Mouse (Mus musculus): Measurements from ENCODE around the gene Zfp36.

Zfp36 gene

DNA sequence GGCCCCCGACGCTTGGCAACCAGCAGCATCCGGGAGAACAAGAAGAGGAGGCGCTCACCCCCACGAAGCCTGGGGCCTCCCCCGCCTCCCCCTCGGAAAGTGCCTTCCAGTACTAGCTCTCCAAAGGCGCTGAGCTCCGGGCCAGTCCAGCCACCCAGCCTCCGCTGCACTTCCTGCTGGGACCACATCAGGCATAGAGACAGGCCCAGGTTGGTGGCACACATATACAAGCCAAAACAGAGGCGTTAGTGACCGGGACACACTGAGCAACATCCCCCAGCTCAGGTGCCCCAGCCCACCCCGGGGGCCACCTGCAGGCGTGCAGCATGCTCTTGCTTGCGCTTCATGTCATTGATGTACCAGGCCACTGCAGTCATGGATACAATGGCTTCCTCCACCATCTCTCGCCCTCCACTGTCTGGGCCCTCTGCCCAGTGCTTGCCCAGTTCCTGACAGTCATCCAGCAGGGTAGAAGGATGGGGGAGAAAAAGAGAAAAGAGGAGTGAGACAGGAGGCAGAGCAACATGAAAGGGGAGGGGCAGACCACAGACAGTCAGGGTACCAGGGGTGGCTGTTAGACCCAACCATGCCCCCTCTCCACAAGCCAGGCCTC is 12.3 kb downstream of the Zfp36 start:
- DNase-seq = no peak

GRCm38 (mm10) chr7:28362441-28363060 is 17.5 kb downstream of the Zfp36 start:
- DNase-seq = no peak

DNA sequence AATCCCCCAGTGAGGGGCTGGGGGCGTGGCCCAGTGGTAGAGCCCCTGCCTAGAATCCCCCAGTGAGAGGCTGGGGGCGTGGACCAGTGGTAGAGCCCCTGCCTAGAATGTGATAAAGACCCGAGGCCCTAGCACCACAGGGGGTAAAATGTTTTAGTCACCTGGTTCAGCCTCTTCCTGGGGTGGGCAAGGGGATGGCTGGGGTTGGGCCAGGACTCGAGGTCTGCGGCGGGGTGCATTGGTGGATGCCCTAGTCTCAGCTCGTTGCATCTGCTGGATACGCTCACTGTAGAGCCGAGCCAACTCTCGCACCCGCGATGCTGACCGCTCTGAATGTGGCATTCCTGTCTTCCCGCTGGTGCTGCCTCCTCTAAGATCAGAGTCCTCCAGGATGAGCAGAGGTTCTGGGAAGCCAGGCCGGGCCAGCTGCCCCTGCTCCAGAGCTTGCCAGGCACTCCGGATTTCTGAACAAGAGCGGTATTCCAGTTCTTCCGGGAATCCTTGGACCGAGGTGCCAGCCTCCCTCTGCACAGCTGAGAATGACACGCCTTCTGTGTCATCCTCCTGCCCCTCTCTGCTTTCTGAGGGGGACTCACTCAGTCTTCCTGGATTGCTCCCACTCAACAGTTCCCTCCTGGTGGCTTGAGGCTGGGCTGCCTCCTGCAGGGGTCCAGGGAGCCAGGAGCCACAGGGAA is 18.3 kb downstream of the Zfp36 start:
- no peak for DNase-seq

GRCm38 (mm10) chr7:28360291-28360690 is 19.8 kb downstream of the Zfp36 start:
- no peak for DNase-seq

DNA sequence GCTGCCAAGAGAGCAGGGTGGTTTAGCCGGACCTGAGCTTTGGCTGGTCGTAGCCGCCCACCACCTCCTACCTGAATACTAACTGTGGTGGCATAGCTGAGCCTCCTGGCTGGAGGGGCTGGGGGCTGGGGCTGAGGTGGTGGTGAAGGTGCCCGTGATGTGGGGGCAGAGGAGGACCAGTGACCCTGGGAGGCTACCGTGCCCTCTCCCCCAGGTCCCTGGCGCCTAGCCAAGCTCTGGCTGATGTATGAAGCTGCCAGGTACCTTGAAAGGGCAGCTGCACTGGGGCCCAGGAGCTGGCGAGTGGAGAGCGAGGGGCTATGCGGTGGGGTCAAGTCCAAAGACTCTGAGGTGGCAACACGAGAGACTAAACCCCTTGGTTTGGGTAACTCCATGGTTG is 20.2 kb downstream of the Zfp36 start:
- no peak for DNase-seq

GRCm38 (mm10) chr7:28358431-28358830 is 21.6 kb downstream of the Zfp36 start:
- no peak for DNase-seq

- DNase-seq = no peak
Observed at GRCm38 (mm10) chr7:28357984-28358383, 22.1 kb downstream of the Zfp36 start.

- no peak for DNase-seq
Observed at GRCm38 (mm10) chr7:28356981-28357380, 23.1 kb downstream of the Zfp36 start.

DNA sequence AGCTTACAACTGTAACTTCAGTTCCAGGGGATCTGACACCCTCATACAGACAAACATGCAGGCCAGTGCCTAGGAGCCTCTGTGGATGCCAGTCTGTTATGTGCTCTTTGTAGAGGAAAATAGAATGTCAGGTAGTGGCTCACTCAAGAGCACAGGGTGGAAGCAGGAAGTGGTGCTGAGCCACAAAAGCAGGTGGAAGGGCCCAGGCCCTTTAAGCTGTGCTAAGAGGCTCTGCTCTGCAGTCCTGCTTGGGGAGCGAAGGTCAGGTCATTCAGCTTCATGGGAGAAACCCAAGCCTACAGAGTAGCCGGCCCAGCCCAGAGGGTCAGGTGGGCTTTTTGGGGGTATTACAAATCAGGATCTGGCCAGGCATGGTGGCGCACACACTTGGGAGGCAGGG is 24.8 kb downstream of the Zfp36 start:
- no peak for DNase-seq

DNA sequence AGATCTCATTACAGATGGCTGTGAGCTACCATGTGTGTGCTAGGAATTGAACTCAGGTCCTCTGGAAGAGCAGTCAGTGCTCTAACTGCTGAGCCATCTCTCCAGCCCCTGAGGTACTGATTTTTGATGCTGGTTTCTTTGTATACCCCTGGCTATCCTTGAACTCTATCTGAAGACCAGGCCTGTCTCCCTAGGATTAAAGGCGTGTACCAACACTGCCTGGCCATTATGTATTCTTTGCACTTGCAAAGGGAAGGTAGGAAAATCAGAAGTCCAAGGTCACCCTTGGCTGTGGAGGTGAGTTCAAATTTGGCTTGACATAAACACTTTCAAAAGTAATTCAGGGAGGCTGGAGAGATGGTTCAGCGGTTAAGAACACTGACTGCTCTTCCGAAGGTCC is 25.5 kb downstream of the Zfp36 start:
- DNase-seq = no peak

GRCm38 (mm10) chr7:28354113-28354581 is 25.9 kb downstream of the Zfp36 start:
- no peak for DNase-seq

DNA sequence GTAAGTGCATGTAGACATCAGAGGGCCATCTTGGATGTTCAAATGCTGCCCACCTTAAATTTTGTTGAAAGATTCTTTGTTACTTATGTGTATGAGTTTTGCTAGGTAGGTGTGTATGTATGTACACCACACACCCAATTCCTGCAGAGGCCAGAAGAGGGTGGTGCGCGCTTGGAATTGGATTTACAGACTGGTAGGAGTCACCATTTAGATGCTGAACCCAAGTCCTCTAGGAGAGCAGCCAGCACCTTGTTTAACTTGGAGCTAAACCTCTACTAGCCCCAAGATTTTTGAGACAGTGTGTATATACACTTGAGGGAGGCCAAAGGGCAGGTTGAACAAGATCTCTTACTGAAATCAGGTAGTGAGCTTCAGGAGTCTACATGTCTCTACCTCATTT is 26.8 kb downstream of the Zfp36 start:
- no peak for DNase-seq

DNA sequence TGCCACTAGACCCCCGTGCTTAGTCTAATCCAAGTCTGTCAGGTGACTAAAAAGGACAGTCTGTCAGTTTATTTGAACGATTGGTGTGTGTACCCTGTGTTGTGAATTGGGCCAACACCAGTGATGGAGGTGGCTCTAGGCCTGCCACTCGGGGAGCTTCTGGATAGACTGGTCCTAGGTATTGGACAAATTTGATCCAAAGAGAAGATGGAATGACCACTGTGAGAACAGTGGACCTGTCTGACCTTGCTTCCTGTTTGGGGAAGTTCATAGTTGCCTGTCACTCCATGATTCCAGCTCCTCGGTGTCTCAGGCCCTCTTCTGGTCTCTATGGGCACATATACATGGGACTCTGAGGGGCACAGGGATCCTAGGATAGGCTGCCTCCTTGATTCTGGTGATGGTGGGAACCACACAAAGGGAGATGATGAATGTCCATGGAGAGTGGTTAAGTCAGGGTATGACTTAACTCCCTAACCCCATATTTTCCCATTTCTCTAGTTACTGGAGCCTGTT is 28.3 kb downstream of the Zfp36 start:
- DNase-seq = no peak

DNA sequence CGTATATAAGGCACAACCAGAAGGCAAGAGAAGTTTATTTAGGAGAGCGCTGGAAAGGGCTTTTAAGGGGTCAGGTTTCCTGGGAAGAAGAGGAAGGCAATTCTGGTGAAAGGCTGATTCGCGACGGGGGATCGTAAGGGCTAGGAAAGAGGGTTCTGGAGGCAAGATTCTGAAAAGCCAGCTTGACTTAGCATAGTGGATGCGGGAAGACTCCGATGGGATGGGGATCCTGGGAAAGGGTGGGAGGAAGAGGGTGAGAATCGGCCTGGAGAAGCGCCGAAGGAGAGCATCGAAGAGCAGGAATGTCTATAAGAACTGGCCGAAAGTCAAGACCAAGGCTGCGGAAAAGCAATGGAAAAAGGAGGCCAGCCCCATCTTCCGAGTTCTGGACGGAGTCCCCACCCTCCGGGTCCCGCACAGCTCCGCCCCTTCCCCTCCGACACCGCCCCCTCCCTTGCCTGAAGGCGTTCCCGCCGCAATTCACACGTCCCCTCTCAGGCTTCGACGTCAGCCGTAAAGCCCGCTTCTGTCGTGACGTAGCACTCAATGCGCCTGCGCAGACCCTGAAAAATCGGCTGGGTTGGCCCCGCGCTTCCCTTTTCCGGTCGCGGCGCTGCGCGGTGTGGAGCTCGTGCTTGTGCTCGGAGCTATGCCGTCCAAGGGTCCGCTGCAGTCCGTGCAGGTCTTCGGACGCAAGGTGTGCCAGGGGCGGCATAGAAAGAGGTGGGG is 29.7 kb downstream of the Zfp36 start, which contains the start of gene Rps16:
Gene Rps16, plus strand, starts transcription at position 498 of the 729 bp plus-strand sequence.
- peak; percentile 97 to 98 for DNase-seq

DNA sequence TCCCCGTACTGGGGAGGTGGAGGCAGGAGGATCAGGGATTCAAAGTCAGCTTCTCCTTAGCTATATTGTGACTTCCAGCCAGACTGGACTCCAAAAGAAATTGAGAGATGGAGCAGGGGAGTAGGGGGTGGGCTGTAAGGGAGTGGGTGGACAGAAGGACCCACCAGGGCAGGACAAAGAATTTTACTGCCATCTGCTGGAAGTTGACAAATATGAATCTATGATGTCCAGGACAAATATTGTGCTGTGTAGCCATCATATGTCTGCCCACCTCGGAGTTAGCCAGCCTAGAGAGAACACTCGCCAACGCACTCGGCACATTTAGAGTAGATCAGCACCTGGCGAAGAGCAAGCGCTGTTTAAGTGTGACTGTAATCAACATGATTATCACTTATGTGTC is 31.5 kb downstream of the Zfp36 start:
- no peak for DNase-seq

- DNase-seq = no peak
Observed at GRCm38 (mm10) chr7:28347746-28348145, 32.3 kb downstream of the Zfp36 start.

GRCm38 (mm10) chr7:28344637-28345036 is 35.4 kb downstream of the Zfp36 start:
- DNase-seq = peak; percentile 71 to 78

- no peak for DNase-seq
Observed at GRCm38 (mm10) chr7:28341381-28341780, 38.7 kb downstream of the Zfp36 start.

GRCm38 (mm10) chr7:28339213-28339917 is 40.7 kb downstream of the Zfp36 start:
- DNase-seq = peak; percentile 39 to 43

- peak; percentile 95 to 98 for DNase-seq
Observed at GRCm38 (mm10) chr7:28338108-28338998, 41.7 kb downstream of the Zfp36 start, which contains the start of gene Supt5. TSS of gene Supt5 (minus strand) at chr7:28338746.

GRCm38 (mm10) chr7:28335471-28335870 is 44.6 kb downstream of the Zfp36 start:
- no peak for DNase-seq
